Mouse (Mus musculus): ENCODE data around the gene Gm20905.
"Not testable (repeated sequence)": the region's sequence is repeated elsewhere in the genome, so short reads cannot be mapped to it uniquely, and the experiment has no call there.

- TF ChIP-seq GATA1 (IDR thresholded peaks at IDR 0.05; ENCODE audit: borderline replicate concordance, low read length); FLI1 (IDR thresholded peaks at IDR 0.05; ENCODE audit: low read length): not testable (repeated sequence)
Observed at GRCm38 (mm10) chrY:37259503-37259902, at the start of gene Gm20905.
